In genomic region chr12:21305741-21306140, GRCm38 (mm10) we compare ENCODE assay signal across 13 mouse cellular contexts.
"Had no signal": no experiment of that assay in that cellular context is flagged by ENCODE, and none has a peak within 500 bp of the region (broad histone marks: within the 10 kb centered on the region; RNA-seq: fewer than 3 reads in every experiment).

No protein-coding gene starts in this region.

- H3K9me3 ChIP-seq: intestine, embryonic 15.5 days; liver, embryonic 13.5 days; midbrain, embryonic 12.5 days; midbrain, embryonic 15.5 days; neural tube, embryonic 13.5 days had no signal

- ATAC-seq: intestine, embryonic 15.5 days; midbrain, embryonic 15.5 days had no signal

- H3K27me3 ChIP-seq: intestine, embryonic 15.5 days; liver, embryonic 13.5 days; midbrain, embryonic 12.5 days; midbrain, embryonic 15.5 days; neural tube, embryonic 13.5 days had no signal

- H3K4me3 ChIP-seq: intestine, embryonic 15.5 days; left cerebral cortex, adult 2 months; liver, embryonic 13.5 days; midbrain, embryonic 12.5 days; midbrain, embryonic 15.5 days; myocyte; neural tube, embryonic 13.5 days had no signal

- H3K4me1 ChIP-seq: midbrain, embryonic 12.5 days; midbrain, embryonic 15.5 days; neural tube, embryonic 13.5 days had no signal

- H3K27ac ChIP-seq: intestine, embryonic 15.5 days; left cerebral cortex, adult 2 months; liver, embryonic 13.5 days; midbrain, embryonic 12.5 days; midbrain, embryonic 15.5 days; neural tube, embryonic 13.5 days had no signal

- DNase-seq: layer of hippocampus, postnatal 36 days; liver, embryonic 13.5 days; lung, adult 2 months; lung, postnatal 14 days; lung, postnatal 4 days; thymus, adult 18-20 months; thymus, postnatal 36 days had no signal

- H3K4me2 ChIP-seq: intestine, embryonic 15.5 days; liver, embryonic 13.5 days; midbrain, embryonic 12.5 days; midbrain, embryonic 15.5 days; neural tube, embryonic 13.5 days had no signal

- H3K9ac ChIP-seq: intestine, embryonic 15.5 days; liver, embryonic 13.5 days; midbrain, embryonic 12.5 days; midbrain, embryonic 15.5 days; neural tube, embryonic 13.5 days had no signal
